Mouse (Mus musculus): ENCODE data around the gene 4930563M21Rik. TPM values are rescaled to one million over a fixed set of nuclear protein-coding genes. Genes with fewer than 3 reads are reported as not detected.
"Not testable (repeated sequence)": the region's sequence is repeated elsewhere in the genome, so short reads cannot be mapped to it uniquely, and the experiment has no call there.

The 4930563M21Rik gene
- total RNA-seq (2021), result not detected

- no peak for DNase-seq
These were observed at the start of gene 4930563M21Rik for GRCm38 (mm10) chr9:56010450-56010849. Gene 4930563M21Rik (minus strand): TSS chr9:56010550.

DNA sequence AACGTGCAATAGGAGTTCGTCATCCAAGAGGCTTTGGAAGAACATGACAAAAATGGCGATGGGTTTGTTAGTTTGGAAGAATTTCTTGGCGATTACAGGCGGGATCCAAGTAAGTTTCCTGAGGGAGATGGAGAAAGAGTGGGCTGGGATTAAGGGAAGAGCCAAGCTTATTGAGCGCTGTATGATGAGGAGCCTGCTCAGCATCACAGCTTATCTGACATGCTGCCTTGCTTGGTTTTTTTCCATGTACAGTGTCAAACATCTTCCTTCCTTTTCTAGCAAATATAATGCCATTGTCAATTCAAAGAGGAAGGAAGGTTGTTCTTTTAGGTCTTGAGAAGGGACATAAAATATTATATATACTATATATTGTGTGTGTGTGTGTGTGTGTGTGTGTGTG lies 45.8 kb upstream of the 4930563M21Rik start:
- DNase-seq, result no peak

DNA sequence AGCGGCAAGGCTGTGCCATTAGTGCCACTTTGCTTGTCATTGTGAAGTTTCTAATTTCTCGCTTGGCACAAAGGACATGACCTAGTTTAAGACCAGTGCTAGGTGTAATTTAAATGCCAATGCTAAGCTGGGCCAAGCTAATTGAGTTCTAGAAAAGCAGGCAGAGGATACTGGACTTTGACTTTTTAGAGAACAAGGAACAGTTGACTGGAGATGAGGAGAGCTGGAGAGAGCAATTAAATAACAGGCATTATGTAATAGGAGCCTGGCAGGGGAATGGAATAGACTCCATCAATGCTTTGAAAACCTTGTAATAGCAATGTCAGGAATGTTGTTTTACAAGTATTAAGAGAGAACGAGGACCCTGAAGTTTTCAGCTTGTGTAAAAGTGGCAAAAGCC lies 43.4 kb upstream of the 4930563M21Rik start:
- no peak for DNase-seq

GRCm38 (mm10) chr9:56042181-56042621 lies 31.9 kb upstream of the 4930563M21Rik start:
- DNase-seq, result no peak

- DNase-seq, result peak; percentile 95
These were observed 31.2 kb upstream of the 4930563M21Rik start, which contains the start of gene Rcn2 for GRCm38 (mm10) chr9:56041372-56042180. Gene Rcn2 (plus strand): TSS chr9:56041845.

- DNase-seq, result no peak
These were observed 21.9 kb upstream of the 4930563M21Rik start for GRCm38 (mm10) chr9:56032219-56032618.

DNA sequence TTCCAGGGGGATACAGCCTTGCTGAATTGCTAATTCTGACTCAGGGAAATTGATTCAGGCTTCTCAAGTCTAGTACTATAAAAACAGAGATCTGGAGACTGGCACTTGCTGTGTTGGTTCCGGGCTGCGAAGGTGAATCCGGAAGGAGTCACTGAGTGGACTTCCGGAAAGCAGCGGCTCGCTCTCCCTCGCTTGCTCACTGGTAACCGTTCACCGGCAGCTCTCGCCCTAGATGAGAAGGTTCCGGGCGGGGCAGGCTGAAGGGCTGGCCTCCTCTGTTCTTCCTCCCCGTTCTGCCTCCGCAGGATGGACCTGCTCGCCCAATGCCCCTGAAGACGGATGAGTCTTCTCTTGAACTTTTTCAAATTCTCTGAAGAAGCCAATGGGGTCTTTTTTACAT lies 16.9 kb upstream of the 4930563M21Rik start:
- no peak for DNase-seq

- DNase-seq, result no peak
These were observed 14.4 kb upstream of the 4930563M21Rik start for GRCm38 (mm10) chr9:56024772-56025171.

GRCm38 (mm10) chr9:56004679-56005078 lies 5.7 kb downstream of the 4930563M21Rik start:
- DNase-seq, result not testable (repeated sequence)

- no peak for DNase-seq
These were observed 63.5 kb downstream of the 4930563M21Rik start for GRCm38 (mm10) chr9:55946819-55947218.

- no peak for DNase-seq
These were observed 69.0 kb downstream of the 4930563M21Rik start for GRCm38 (mm10) chr9:55941356-55941755.

GRCm38 (mm10) chr9:55938618-55938985 lies 71.7 kb downstream of the 4930563M21Rik start:
- no peak for DNase-seq

DNA sequence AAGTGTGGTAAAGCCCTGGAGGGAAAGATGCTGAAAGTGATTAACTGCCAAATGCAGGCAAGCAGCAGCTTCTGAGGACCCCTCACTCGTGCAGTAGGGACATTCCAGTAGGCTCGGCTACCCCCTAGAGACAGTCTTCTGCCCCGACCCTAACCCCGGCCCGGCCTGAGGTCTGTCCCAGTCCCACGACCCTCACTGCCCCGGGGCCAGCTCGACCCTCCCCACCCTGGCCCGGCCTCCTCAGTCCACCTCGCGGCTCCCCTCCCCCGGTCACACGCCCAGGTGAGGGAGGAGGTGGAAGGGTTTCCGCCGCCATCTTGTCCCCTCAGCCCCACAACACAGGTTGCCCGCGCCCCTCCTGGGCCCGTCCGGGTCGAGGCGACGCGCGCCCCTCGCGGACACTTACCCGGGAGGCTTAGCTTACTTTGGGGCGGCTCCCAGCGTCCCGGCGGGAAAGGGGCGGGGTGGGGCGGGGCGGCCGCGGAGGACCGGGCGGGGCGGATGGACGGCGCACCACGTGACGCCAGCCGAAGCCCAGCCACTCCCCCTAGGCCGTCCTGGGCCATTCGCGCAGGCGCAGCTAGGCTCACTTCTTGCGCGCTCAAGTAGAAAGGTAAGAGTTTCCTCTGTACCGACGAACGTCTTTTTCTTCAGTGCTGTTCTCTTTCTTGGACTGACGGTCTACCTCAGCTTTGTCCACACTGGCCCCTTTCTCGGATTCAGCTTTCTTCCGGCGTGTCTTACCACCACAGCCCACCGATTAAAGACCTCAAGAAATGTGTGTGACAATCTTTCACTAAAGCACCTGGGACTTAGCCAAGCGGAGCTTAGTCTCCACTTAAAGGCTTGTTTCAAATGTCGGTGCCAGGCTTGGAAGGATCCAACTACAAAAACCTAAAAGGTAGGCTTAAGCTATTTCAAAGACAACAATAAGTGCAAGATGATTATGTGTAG lies 72.4 kb downstream of the 4930563M21Rik start, which contains the start of gene Scaper:
Gene Scaper, minus strand, starts transcription at position 456 of the 954 bp plus-strand sequence.
- DNase-seq, result peak; percentile 79 to 80

DNA sequence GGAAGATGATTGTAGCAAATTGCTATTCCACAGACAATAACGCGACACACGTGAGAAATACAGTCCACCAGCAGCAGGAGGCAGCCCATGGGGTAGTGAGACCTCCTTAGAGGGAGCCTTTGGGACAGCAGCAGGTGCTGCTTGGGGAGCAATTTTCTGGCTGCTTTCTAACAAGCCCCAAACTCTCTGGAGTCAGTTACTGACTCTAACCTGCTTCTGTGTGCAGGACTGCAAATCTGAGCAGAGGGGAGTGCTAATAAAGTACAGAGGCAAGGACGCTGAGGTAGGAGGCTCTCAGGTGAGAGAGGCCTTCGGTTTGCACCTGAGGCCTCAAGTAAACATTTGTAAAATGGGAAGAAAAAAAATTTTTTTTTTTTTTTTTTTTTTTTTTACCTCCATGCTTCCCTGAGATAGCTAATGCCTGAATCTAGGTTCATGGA lies 73.1 kb downstream of the 4930563M21Rik start:
- peak in 1 of 2 experiments; percentile 9 for DNase-seq

DNA sequence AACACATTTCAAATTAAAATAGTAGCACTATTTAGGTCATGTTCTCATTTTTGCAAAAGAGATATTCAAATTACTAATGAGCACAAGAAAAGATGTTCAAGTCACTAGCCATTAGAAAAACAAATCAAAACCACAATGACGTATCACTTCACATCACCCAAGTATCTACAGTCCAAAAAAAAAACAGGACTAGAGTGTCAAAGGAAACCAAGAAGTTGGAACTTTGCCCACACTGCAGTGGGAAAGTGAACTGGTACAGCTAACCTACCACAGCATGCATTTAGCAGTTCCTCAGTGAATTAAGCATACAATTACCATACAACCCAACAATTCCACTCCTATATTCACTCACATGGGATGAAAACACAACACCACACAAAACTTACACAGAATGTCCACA lies 77.9 kb downstream of the 4930563M21Rik start:
- no peak for DNase-seq

- no peak for DNase-seq
These were observed 91.8 kb downstream of the 4930563M21Rik start for GRCm38 (mm10) chr9:55918579-55918978.

DNA sequence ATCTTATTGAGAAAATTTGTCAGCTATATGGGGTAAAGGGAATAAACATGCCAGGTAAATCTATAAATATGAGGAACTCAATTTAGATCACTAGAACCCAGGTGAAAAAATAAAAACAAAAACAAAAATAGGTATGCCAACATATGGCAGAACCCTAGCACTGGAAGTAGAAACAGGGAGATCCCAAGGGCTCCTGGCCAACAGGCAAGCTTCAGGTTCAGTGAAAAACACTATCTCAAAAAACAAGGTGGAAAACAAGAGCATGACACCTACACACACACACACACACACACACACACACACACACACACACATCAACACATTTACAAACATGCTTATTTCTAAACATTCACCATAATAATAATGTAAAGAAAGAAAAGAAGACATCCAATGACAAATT lies 93.6 kb downstream of the 4930563M21Rik start:
- DNase-seq, result no peak

Other genes with a start within 250 kb of the 4930563M21Rik start
- gene Scaper, start 72.4 kb downstream of the 4930563M21Rik start, total RNA-seq (2021), result 10 to 100 TPM; 30.7 to 31.8 TPM
- gene Rcn2, start 31.3 kb upstream of the 4930563M21Rik start, total RNA-seq (2021), result 10 to 100 TPM; 90.4 to 99.0 TPM
- 1 to 10 TPM; 2.7 to 3.7 TPM for gene Pstpip1, start 79.4 kb upstream of the 4930563M21Rik start, total RNA-seq (2021)
- 100 to 1,000 TPM; 329 to 341 TPM for gene Tspan3, start 154.9 kb upstream of the 4930563M21Rik start, total RNA-seq (2021)